Mouse (Mus musculus): Measurements from ENCODE around the gene Pigm. TPM values are rescaled to one million over a fixed set of nuclear protein-coding genes. Genes with fewer than 3 reads are reported as not detected.

Pigm gene
- polyA plus RNA-seq, 1 experiment = 2.7 TPM

GRCm38 (mm10) chr1:172418642-172419041 is 42.3 kb downstream of the Pigm start:
- H3K27me3 ChIP-seq (ENCODE audit: control insufficient read depth, insufficient read depth, insufficient read length) = no peaks in the 10 kb centered on the region
- H3K36me3 ChIP-seq (ENCODE audit: control insufficient read depth, insufficient read depth) = no peaks in the 10 kb centered on the region
- no peaks in the 10 kb centered on the region for H3K79me2 ChIP-seq (ENCODE audit: control insufficient read depth, insufficient read depth)
- no peak overlapping the region for H3K4me3 ChIP-seq
- no peak overlapping the region for H3ac ChIP-seq (ENCODE audit: control insufficient read depth, insufficient read length)
- TF ChIP-seq CEBPB (IDR thresholded peaks at IDR 0.05; ENCODE audit: insufficient read depth, poor library complexity, severe bottlenecking) (no peak), POLR2A (IDR thresholded peaks at IDR 0.05; ENCODE audit: insufficient read length, low read depth) (no peak), TCF3 (IDR thresholded peaks at IDR 0.05; ENCODE audit: insufficient read length, low read depth) (no peak)
- no peak overlapping the region for H3K4me2 ChIP-seq (ENCODE audit: low read depth)

- TF ChIP-seq E2F4 (IDR thresholded peaks at IDR 0.05; ENCODE audit: insufficient read depth) = no peak
- TF ChIP-seq USF1 (IDR thresholded peaks at IDR 0.05; ENCODE audit: low read depth) = no peak
- TF ChIP-seq MYOD1 (IDR thresholded peaks at IDR 0.05; ENCODE audit: control insufficient read depth in 1 of 3, insufficient read length in 2 of 3, low read depth in 2 of 3) = no peak
- no peak for TF ChIP-seq SRF (IDR thresholded peaks at IDR 0.05; ENCODE audit: control insufficient read depth, insufficient read length, low read depth)
- no peak for TF ChIP-seq MYOG (IDR thresholded peaks at IDR 0.05; ENCODE audit: control insufficient read depth in 1 of 3, insufficient read depth in 1 of 3, insufficient read length in 2 of 3, low read depth in 2 of 3)
- TF ChIP-seq TCF3 (IDR thresholded peaks at IDR 0.05; ENCODE audit: insufficient read length, low read depth) = no peak
- TF ChIP-seq TCF12 (IDR thresholded peaks at IDR 0.05; ENCODE audit: insufficient read depth, poor library complexity, severe bottlenecking) = no peak
- no peak for TF ChIP-seq REST (IDR thresholded peaks at IDR 0.05; ENCODE audit: insufficient read depth, insufficient read length)
- no peak for TF ChIP-seq CEBPB (IDR thresholded peaks at IDR 0.05; ENCODE audit: insufficient read depth, poor library complexity, severe bottlenecking)
- TF ChIP-seq POLR2A (IDR thresholded peaks at IDR 0.05; ENCODE audit: insufficient read length, low read depth) = no peak
- no peak for TF ChIP-seq MAX (IDR thresholded peaks at IDR 0.05; ENCODE audit: low read depth)
These were observed 43.8 kb downstream of the Pigm start for GRCm38 (mm10) chr1:172420181-172420580.

GRCm38 (mm10) chr1:172423393-172423792 is 47.0 kb downstream of the Pigm start:
- Histone ChIP-seq H3K27me3 (ENCODE audit: control insufficient read depth, insufficient read depth, insufficient read length) (no peaks in the 10 kb centered on the region), H3K4me3 (no peak overlapping the region), H3ac (ENCODE audit: control insufficient read depth, insufficient read length) (no peak overlapping the region), H3K79me2 (ENCODE audit: control insufficient read depth, insufficient read depth) (no peaks in the 10 kb centered on the region), H3K4me2 (ENCODE audit: low read depth) (peak overlapping the region; percentile 7), H3K36me3 (ENCODE audit: control insufficient read depth, insufficient read depth) (no peaks in the 10 kb centered on the region)
- TF ChIP-seq TCF3 (IDR thresholded peaks at IDR 0.05; ENCODE audit: insufficient read length, low read depth) = no peak
- no peak for TF ChIP-seq REST (IDR thresholded peaks at IDR 0.05; ENCODE audit: insufficient read depth, insufficient read length)
- TF ChIP-seq E2F4 (IDR thresholded peaks at IDR 0.05; ENCODE audit: insufficient read depth) = no peak
- TF ChIP-seq MAX (IDR thresholded peaks at IDR 0.05; ENCODE audit: low read depth) = no peak
- no peak for TF ChIP-seq USF1 (IDR thresholded peaks at IDR 0.05; ENCODE audit: low read depth)
- peak; percentile 98 for TF ChIP-seq SRF (IDR thresholded peaks at IDR 0.05; ENCODE audit: control insufficient read depth, insufficient read length, low read depth)
- TF ChIP-seq TCF12 (IDR thresholded peaks at IDR 0.05; ENCODE audit: insufficient read depth, poor library complexity, severe bottlenecking) = no peak
- TF ChIP-seq MYOG (IDR thresholded peaks at IDR 0.05; ENCODE audit: control insufficient read depth in 1 of 3, insufficient read depth in 1 of 3, insufficient read length in 2 of 3, low read depth in 2 of 3) = no peak

More at GRCm38 (mm10) chr1:172420181-172420580, 43.8 kb downstream of the Pigm start:
- Histone ChIP-seq H3K4me3 (no peak overlapping the region), H3ac (ENCODE audit: control insufficient read depth, insufficient read length) (no peak overlapping the region), H3K27me3 (ENCODE audit: control insufficient read depth, insufficient read depth, insufficient read length) (no peaks in the 10 kb centered on the region), H3K79me2 (ENCODE audit: control insufficient read depth, insufficient read depth) (no peaks in the 10 kb centered on the region), H3K36me3 (ENCODE audit: control insufficient read depth, insufficient read depth) (no peaks in the 10 kb centered on the region), H3K4me2 (ENCODE audit: low read depth) (no peak overlapping the region)

GRCm38 (mm10) chr1:172426419-172426818 is 50.1 kb downstream of the Pigm start:
- Histone ChIP-seq H3K79me2 (ENCODE audit: control insufficient read depth, insufficient read depth) (no peaks in the 10 kb centered on the region), H3K36me3 (ENCODE audit: control insufficient read depth, insufficient read depth) (no peaks in the 10 kb centered on the region), H3K4me3 (no peak overlapping the region), H3K4me2 (ENCODE audit: low read depth) (no peak overlapping the region), H3ac (ENCODE audit: control insufficient read depth, insufficient read length) (no peak overlapping the region), H3K27me3 (ENCODE audit: control insufficient read depth, insufficient read depth, insufficient read length) (no peaks in the 10 kb centered on the region)
- TF ChIP-seq CEBPB (IDR thresholded peaks at IDR 0.05; ENCODE audit: insufficient read depth, poor library complexity, severe bottlenecking) (no peak), SRF (IDR thresholded peaks at IDR 0.05; ENCODE audit: control insufficient read depth, insufficient read length, low read depth) (no peak), TCF12 (IDR thresholded peaks at IDR 0.05; ENCODE audit: insufficient read depth, poor library complexity, severe bottlenecking) (no peak), REST (IDR thresholded peaks at IDR 0.05; ENCODE audit: insufficient read depth, insufficient read length) (no peak), POLR2A (IDR thresholded peaks at IDR 0.05; ENCODE audit: insufficient read length, low read depth) (no peak), MAX (IDR thresholded peaks at IDR 0.05; ENCODE audit: low read depth) (no peak), POLR2AphosphoS2 (IDR thresholded peaks at IDR 0.05; ENCODE audit: insufficient read length, low read depth) (no peak), E2F4 (IDR thresholded peaks at IDR 0.05; ENCODE audit: insufficient read depth) (no peak), MYOG (IDR thresholded peaks at IDR 0.05; ENCODE audit: control insufficient read depth in 1 of 3, insufficient read depth in 1 of 3, insufficient read length in 2 of 3, low read depth in 2 of 3) (no peak), USF1 (IDR thresholded peaks at IDR 0.05; ENCODE audit: low read depth) (no peak), MYOD1 (IDR thresholded peaks at IDR 0.05; ENCODE audit: control insufficient read depth in 1 of 3, insufficient read length in 2 of 3, low read depth in 2 of 3) (no peak), TCF3 (IDR thresholded peaks at IDR 0.05; ENCODE audit: insufficient read length, low read depth) (no peak)

GRCm38 (mm10) chr1:172427841-172428240 is 51.5 kb downstream of the Pigm start:
- Histone ChIP-seq H3K36me3 (ENCODE audit: control insufficient read depth, insufficient read depth) (no peaks in the 10 kb centered on the region), H3ac (ENCODE audit: control insufficient read depth, insufficient read length) (no peak overlapping the region), H3K4me2 (ENCODE audit: low read depth) (no peak overlapping the region), H3K79me2 (ENCODE audit: control insufficient read depth, insufficient read depth) (no peaks in the 10 kb centered on the region), H3K4me3 (no peak overlapping the region), H3K27me3 (ENCODE audit: control insufficient read depth, insufficient read depth, insufficient read length) (no peaks in the 10 kb centered on the region)
- TF ChIP-seq TCF3 (IDR thresholded peaks at IDR 0.05; ENCODE audit: insufficient read length, low read depth) = no peak
- TF ChIP-seq CEBPB (IDR thresholded peaks at IDR 0.05; ENCODE audit: insufficient read depth, poor library complexity, severe bottlenecking) = no peak
- TF ChIP-seq TCF12 (IDR thresholded peaks at IDR 0.05; ENCODE audit: insufficient read depth, poor library complexity, severe bottlenecking) = no peak
- TF ChIP-seq MYOD1 (IDR thresholded peaks at IDR 0.05; ENCODE audit: control insufficient read depth in 1 of 3, insufficient read length in 2 of 3, low read depth in 2 of 3) = no peak
- no peak for TF ChIP-seq MYOG (IDR thresholded peaks at IDR 0.05; ENCODE audit: control insufficient read depth in 1 of 3, insufficient read depth in 1 of 3, insufficient read length in 2 of 3, low read depth in 2 of 3)
- TF ChIP-seq REST (IDR thresholded peaks at IDR 0.05; ENCODE audit: insufficient read depth, insufficient read length) = no peak

All from myocyte (in vitro differentiated cells).